Mouse (Mus musculus) G1E (cell line): ENCODE data around the gene Dhdds. TPM values are rescaled to one million over a fixed set of nuclear protein-coding genes. Genes with fewer than 3 reads are reported as not detected.
"Not testable (repeated sequence)": the region's sequence is repeated elsewhere in the genome, so short reads cannot be mapped to it uniquely, and the experiment has no call there.

ENCODE experiments used
- ATAC-seq: 2 replicates; pipeline ENCODE4 v1.8.0; 2016; ENCODE audit warnings: mild to moderate bottlenecking; ENCODE audit not compliant: insufficient number of reproducible peaks, poor library complexity, low FRiP score, severe bottlenecking; ENCODE audit errors: extremely low read depth
- DNase-seq: peaks from one replicate; pipeline ENCODE4 v3.0.0; 2012; ENCODE audit warnings: low spot score
- H3K27me3 ChIP-seq: 2 replicates; pipeline ENCODE4 v1.6.1; 2012; ENCODE audit warnings: mild to moderate bottlenecking, low read length, inconsistent platforms; ENCODE audit not compliant: insufficient read depth
- H3K36me3 ChIP-seq: replicated peaks from 2 replicates; pipeline ENCODE3; 2012; ENCODE audit warnings: mild to moderate bottlenecking, inconsistent platforms
- H3K4me1 ChIP-seq: 2 replicates; pipeline ENCODE4 v1.6.1; 2012; ENCODE audit warnings: low read depth, low read length, inconsistent platforms, mixed read lengths; ENCODE audit not compliant: insufficient read depth
- H3K4me3 ChIP-seq: 2 replicates; pipeline ENCODE4 v1.5.1; 2012; ENCODE audit warnings: low read depth, mild to moderate bottlenecking, inconsistent platforms, low read length, moderate library complexity, mixed read lengths
- H3K9me3 ChIP-seq: replicated peaks from 2 replicates; pipeline ENCODE4 v1.6.1; 2012; ENCODE audit warnings: inconsistent platforms
- CTCF ChIP-seq: IDR thresholded peaks from 2 replicates; pipeline ENCODE4 v1.5.1; 2012; ENCODE audit warnings: low read depth, low read length, inconsistent platforms, mixed read lengths
- GATA1 ChIP-seq: IDR thresholded peaks from 2 replicates; pipeline ENCODE4 v1.6.1; 2012; ENCODE audit warnings: borderline replicate concordance, low read length, inconsistent platforms, mixed read lengths
- GATA2 ChIP-seq: IDR thresholded peaks from 2 replicates; pipeline ENCODE4 v1.6.1; 2012; ENCODE audit warnings: low read depth, low read length, inconsistent platforms, borderline replicate concordance
- POLR2AphosphoS5 ChIP-seq: IDR thresholded peaks from 2 replicates; pipeline ENCODE4 v1.6.1; 2012; ENCODE audit warnings: low read depth, low read length, inconsistent platforms; ENCODE audit not compliant: insufficient replicate concordance
- TAL1 ChIP-seq: conservative IDR thresholded peaks from 2 replicates; pipeline ENCODE4 v1.6.1; 2012; ENCODE audit warnings: low read depth, low read length, inconsistent platforms, mixed read lengths
- polyA plus RNA-seq: library from polyadenylated mRNA; stranded (reverse); fragments of >175 nt; gene quantifications from 2 replicates; pipeline ENCODE4 v1.2.3, GENCODE M21; 2012
- total RNA-seq, 2 experiments: library from RNA; stranded (forward) in 1 of 2; stranded (reverse) in 1 of 2; fragments of 200-1000 nt in 1 of 2; fragments of >200 nt in 1 of 2; fragmentation: Nextera tagmentation in 1 of 2; gene quantifications; 2 replicates each; pipeline ENCODE4 v1.2.3; 2014 to 2017

The Dhdds gene
- total and polyA plus RNA-seq, 3 experiments, result 12.5 to 21.7 (median 14.9) TPM

- DNase-seq, result no peak
- Histone ChIP-seq H3K36me3 (peaks cover 81% of the 10 kb centered on the region), H3K4me3 (no peak overlapping the region), H3K9me3 (no peaks in the 10 kb centered on the region), H3K4me1 (peaks cover 14% of the 10 kb centered on the region), H3K27me3 (no peaks in the 10 kb centered on the region)
- TF ChIP-seq GATA1, result no peak
- no peak for TF ChIP-seq TAL1
- TF ChIP-seq CTCF, result no peak
- TF ChIP-seq POLR2AphosphoS5, result no peak
- no peak for TF ChIP-seq GATA2
- no peak for ATAC-seq
Measured at GRCm38 (mm10) chr4:133990035-133990434, 10.7 kb downstream of the Dhdds start.

GRCm38 (mm10) chr4:133988289-133988688 lies 12.4 kb downstream of the Dhdds start:
- H3K27me3 ChIP-seq, DNase-seq, ATAC-seq, H3K4me3 ChIP-seq, H3K9me3 ChIP-seq: not testable (repeated sequence)
- H3K4me1 ChIP-seq, result peaks cover 24% of the 10 kb centered on the region
- H3K36me3 ChIP-seq, result peaks cover 69% of the 10 kb centered on the region

- TF ChIP-seq GATA1, result no peak
- no peak for TF ChIP-seq GATA2
- TF ChIP-seq CTCF, result no peak
- TF ChIP-seq TAL1, result no peak
- TF ChIP-seq POLR2AphosphoS5, result no peak
- Histone ChIP-seq H3K9me3 (no peaks in the 10 kb centered on the region), H3K4me1 (peaks cover 24% of the 10 kb centered on the region), H3K4me3 (no peak overlapping the region), H3K27me3 (no peaks in the 10 kb centered on the region), H3K36me3 (peaks cover 73% of the 10 kb centered on the region)
- DNase-seq (no peak), ATAC-seq (no peak)
Measured at GRCm38 (mm10) chr4:133982936-133983335, 17.8 kb downstream of the Dhdds start.

GRCm38 (mm10) chr4:133980496-133980895 lies 20.2 kb downstream of the Dhdds start:
- H3K27me3 ChIP-seq, result no peaks in the 10 kb centered on the region
- no peak for DNase-seq
- no peak overlapping the region for H3K4me3 ChIP-seq
- peaks cover 15% of the 10 kb centered on the region for H3K4me1 ChIP-seq
- no peaks in the 10 kb centered on the region for H3K9me3 ChIP-seq
- no peak for ATAC-seq
- peaks cover 78% of the 10 kb centered on the region for H3K36me3 ChIP-seq
- no peak for TF ChIP-seq CTCF
- no peak for TF ChIP-seq GATA2
- no peak for TF ChIP-seq POLR2AphosphoS5
- TF ChIP-seq TAL1, result no peak
- no peak for TF ChIP-seq GATA1

- Histone ChIP-seq H3K9me3 (no peaks in the 10 kb centered on the region), H3K36me3 (peaks cover 89% of the 10 kb centered on the region), H3K27me3 (no peaks in the 10 kb centered on the region), H3K4me3 (no peak overlapping the region), H3K4me1 (no peaks in the 10 kb centered on the region)
- ATAC-seq, result no peak
- no peak for DNase-seq
- TF ChIP-seq POLR2AphosphoS5 (no peak), TAL1 (no peak), GATA2 (no peak), GATA1 (no peak), CTCF (no peak)
Measured at GRCm38 (mm10) chr4:133978021-133978711, 22.6 kb downstream of the Dhdds start.

GRCm38 (mm10) chr4:133971741-133972140 lies 29.0 kb downstream of the Dhdds start:
- TF ChIP-seq TAL1 (no peak), GATA2 (no peak), GATA1 (no peak), POLR2AphosphoS5 (no peak), CTCF (no peak)
- Histone ChIP-seq H3K4me1 (peaks cover 26% of the 10 kb centered on the region), H3K27me3 (no peaks in the 10 kb centered on the region), H3K9me3 (no peaks in the 10 kb centered on the region), H3K4me3 (no peak overlapping the region), H3K36me3 (peaks cover 67% of the 10 kb centered on the region)
- DNase-seq (no peak), ATAC-seq (no peak)

- Histone ChIP-seq H3K27me3 (no peaks in the 10 kb centered on the region), H3K36me3 (peaks cover 67% of the 10 kb centered on the region), H3K4me1 (peaks cover 33% of the 10 kb centered on the region), H3K9me3 (no peaks in the 10 kb centered on the region), H3K4me3 (no peak overlapping the region)
- ATAC-seq (no peak), DNase-seq (no peak)
- TF ChIP-seq GATA1, result no peak
- no peak for TF ChIP-seq POLR2AphosphoS5
- no peak for TF ChIP-seq CTCF
- TF ChIP-seq GATA2, result no peak
- TF ChIP-seq TAL1, result no peak
Measured at GRCm38 (mm10) chr4:133970876-133971275, 29.8 kb downstream of the Dhdds start.
